Mouse (Mus musculus) thymus, postnatal 4 days (tissue): ENCODE measurements around the gene Ube4b.
A peak's percentile ranks its signal among the peaks of the same experiment; 100 is the strongest.
"Not testable (repeated sequence)": the region's sequence is repeated elsewhere in the genome, so short reads cannot be mapped to it uniquely, and the experiment has no call there.

Experiments used
- DNase-seq: peaks from one replicate; pipeline ENCODE4 v3.0.0; 2021

Ube4b gene

DNA sequence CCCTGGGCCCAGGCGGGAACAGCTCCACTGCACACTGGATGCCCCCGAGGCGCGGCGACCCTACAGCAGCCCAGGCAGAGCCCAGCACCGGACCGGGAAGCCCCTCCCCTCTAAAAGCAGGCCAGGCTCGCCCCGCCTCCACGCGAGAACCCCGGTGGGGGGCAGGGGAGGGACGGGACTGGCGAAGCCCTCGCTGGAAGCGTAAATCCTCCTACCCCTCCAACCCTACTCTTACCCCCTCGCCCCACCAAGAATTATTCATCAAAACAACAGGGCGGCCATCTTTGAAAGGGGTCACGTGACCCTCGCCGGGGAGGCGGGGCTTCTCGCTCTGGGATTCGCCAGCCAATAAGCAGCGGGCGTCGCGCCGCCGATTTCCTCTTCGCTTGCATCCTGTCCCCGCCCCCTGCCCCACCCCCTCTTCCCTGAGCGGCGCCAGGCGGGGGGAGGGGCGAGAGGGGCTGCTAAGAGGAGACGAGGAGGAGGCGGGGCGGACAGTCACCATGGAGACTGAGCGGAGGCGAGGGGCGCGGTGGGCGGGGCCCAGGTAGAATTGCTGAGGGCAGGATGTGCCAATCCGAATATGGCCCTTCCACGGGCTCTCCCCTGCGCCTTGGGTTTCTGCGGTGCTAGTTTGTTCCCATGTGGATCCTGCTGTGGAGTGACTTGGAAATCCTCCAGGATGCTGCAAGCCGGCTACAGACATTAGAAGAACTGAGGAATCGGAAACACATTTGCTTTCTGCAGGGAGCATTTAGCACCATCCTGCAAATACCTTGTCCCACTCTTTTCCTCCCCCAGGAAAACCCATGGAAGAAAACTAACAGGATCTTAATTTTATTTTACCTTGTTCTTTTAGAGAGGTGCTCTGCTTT lies at the start of gene Ube4b:
Ube4b (minus strand) TSS at position 425 of the 875 bp plus-strand sequence.
- DNase-seq, result peak; percentile 100

DNA sequence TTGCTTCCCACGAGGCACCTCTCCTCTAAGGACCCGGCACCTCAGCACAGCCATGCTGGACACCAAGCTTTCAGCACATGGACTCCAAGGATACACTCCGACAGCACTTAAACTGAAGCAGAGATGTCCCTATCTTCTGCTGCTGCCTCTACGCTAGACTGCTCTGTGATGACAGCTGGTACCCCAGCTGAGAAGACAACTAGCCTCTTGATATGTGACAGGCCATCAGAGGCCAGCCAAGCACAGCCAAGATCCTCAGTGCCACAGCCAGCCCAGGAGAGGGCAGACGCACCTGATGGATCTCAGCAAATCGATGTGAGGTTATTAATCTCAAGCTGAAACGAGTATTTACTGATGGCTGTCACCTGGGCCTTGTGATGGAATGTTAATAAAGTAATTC lies 48.5 kb upstream of the Ube4b start:
- no peak for DNase-seq

DNA sequence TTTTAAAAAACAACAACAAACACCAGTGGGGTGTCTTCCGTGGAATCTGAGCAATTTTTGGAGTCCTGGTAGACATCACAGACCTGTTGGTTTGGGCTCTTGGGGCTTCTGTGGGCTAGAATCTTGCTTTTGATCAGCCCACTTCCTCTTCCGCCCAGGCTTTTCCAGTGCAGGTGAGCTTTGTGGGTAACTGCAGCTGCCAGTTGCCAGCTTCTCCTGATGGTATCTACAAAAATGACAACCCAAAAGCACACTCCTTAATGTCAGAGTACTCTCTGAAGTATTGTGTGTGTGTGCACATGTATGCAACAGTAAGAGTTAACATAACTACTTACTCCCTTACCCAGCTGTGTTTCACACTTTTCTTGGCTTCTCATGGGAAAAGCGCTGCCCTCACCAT lies 43.0 kb upstream of the Ube4b start:
- DNase-seq, result peak; percentile 75

DNA sequence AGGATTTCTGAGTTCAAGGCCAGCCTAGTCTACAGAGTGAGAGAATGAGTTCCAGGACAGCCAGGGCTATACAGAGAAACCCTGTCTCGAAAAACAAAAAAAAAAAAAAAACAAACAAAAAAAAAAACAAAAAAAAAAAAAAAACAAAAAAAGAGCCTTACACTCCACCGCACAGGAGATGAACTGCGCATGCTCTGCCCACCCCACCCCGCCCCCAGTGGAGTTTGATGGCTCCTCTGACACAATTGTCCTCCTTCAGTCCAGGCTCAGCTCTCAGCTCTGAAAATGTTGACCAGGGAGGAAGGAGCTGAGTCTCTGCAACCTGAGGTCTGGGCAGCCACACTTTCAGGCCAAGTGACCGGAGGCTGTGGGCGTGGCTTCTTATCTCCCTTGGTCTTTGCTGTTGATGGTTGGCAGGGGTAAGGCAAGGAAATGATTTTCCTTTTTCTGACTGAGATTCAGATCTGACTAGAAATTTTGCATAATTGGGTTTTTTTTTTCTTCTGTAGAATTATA lies 36.9 kb upstream of the Ube4b start:
- DNase-seq, result peak; percentile 39

DNA sequence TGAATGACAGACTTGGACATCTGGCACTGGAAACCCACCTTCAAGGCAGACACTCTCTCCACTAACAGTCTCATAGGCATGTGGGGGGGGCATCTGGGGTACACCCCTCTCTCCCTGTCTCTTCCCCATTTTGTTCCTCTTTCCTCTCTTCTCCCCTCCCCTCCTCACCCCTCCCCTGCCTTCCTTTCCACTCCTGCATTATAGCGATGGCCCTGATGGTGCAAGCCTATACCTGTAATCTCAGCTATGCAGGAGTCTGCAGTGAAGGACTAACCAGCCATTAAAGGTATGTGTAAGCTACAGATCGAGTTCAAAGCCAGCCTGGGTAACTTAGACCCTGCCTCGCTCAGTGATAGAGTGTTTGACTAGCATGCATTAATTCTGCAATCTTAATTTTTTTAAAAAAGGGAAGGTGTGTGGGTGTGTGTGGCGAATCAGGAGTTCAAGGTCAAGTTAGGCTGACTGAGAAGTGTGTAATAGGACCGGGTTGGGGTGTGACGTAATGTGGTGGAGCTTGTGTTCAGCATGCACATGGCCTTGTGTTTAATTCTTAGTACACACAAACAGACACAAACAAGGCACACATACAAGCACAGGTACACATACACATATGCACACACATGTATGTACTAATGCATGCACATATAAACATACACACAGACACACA lies 35.9 kb upstream of the Ube4b start:
- DNase-seq, result no peak

DNA sequence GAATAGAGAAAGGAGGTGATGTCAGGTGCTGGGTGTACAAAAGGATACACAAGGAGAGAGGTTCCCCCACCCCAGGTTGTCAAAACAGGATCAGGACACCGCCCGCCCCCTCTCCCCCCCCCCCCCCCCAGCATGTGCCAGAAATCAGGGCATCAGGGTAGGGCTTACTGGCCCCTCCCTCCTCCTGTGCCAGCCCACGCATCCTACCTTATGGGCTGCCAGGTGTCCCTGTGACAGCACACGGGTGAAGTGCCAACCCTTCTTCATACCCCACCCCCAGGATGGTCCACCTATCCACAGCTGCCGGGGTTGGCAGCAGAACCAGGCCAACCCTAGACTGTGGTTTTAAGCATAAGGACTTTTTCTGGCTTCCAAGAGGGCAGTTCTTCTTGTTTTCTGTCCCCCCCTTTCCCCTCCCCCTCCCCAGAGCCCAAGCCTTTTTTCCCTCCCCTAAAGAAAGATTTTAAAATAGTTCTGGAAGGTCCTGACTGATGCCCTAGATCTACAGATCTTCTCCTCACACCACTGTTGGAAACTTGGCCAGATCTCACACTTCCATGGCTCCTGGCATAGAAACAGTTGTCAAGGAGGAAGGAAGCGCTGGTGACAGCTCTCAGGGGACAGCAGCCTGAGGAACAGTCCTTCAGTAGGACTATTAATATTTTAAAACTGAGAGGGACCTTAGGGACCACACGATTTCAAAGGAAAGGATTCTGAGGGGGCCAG lies 35.2 kb upstream of the Ube4b start:
- DNase-seq, result no peak

DNA sequence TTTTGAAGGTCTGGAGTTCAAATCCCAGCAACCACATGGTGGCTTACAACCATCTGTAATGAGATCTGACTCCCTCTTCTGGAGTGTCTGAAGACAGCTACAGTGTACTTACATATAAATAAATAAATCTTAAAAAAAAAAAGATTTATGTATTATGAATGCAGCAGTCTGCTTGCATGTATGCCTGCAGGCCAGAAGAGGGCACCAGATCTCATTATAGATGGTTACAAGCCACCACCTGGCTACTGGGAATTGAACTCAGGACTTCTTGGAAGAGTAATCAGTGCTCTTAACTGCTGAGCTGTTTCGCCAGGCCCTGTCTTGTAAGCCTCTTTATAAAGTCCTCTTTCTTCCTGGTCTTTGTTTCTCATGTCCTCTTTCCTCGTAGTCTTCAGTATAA lies 33.9 kb upstream of the Ube4b start:
- not testable (repeated sequence) for DNase-seq

DNA sequence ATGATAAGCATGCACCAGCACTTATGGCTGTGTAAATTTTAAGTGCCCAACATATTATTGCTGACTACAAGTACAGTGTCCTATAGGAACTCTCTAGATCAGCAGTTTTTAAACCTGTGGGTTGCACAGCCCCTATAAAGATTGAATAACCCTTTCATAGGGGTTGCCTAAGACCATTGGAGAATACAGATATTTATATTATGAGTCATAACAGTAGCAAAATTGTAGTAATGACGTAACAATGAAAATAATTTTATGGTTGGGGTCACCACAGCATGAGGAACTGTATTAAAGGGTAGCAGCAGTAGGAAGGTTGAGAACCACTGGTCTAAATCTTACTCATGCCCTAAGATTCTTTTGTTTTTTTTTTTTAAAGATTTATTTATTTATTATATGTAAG lies 32.9 kb upstream of the Ube4b start:
- no peak for DNase-seq

DNA sequence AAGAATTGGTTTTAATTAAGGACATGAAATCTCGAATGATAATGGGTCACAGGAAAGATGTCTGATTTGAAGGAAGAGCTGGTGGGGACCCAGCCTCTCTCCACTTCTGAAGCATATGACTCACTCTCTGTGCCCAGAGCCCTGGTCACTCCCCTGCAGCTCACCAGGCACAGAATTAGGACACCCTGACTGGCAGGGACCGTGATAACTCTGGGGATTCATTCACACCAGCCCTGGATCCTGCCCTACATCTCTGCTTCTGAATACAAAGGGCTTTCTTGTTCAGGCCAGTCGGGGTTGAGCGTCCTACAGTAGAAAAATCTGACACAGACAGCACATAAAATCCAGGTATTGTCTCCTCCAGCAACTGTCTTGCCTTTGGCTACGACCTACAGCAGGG lies 32.0 kb upstream of the Ube4b start:
- no peak for DNase-seq

DNA sequence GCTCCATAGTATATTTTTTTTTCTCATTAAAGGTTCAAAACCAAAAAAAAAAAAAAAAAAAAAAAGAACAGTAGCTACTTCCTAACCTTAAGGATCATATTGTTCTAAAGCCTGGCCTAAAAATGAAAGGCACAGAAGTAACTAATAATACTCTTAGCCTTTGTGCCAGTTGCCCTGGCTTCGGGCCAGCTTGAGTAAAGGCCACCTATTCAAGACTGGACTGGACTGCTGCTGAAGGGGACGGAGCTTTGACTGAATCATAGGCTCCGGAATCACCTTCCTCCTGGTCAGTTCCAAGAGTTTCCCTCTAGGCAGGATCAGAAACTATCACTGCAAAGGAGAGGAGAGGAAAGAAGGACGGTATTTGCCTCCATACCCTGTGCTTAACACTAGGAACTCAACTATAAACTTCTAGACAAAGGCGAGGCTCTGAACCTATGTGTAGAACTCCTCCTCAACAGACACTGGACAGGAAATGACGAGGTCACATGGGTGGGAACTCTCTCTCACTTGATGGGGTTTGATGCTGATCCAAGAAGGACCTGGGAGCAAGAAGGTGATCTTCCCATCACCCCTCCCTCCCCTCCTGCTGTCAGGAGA lies 31.4 kb upstream of the Ube4b start:
- DNase-seq, result no peak

DNA sequence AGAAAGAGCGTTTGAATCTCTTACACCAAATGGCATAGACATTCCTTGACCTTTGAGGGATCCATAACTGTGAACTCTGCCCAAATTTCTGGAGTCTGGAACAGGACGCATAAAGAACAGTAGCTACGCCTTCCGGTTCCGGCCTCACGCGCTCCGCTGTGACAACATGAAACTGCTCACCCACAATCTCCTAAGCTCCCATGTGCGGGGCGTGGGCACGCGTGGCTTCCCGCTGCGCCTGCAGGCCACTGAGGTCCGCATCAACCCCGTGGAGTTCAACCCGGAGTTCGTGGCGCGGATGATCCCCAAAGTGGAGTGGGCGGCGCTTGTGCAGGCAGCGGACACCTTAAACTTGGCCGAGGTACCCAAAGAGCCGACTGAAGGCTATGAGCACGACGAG lies 30.6 kb upstream of the Ube4b start:
- not testable (repeated sequence) for DNase-seq

DNA sequence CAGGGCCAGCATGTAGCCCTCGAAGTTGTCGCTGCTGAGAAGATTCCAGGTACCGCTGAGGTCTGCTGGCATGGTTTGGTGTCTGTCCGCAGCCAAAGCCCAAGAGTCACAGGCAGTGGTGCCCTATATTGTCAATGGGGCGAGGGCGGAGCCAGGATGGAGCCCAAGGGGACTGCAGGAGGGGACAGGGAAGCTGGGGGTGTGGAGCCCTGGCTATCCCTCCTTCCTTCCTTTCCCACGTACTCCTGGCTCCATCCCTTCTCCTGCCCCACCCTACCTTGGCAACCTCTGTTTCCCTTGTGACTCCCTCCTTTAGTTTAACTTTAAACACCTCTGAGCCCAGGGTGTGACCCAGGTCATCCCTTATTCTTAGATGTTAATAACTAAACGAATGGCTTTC lies 28.3 kb upstream of the Ube4b start, which contains the start of gene Rbp7:
Rbp7 (minus strand) TSS at position 100 of the 400 bp plus-strand sequence.
- no peak for DNase-seq

DNA sequence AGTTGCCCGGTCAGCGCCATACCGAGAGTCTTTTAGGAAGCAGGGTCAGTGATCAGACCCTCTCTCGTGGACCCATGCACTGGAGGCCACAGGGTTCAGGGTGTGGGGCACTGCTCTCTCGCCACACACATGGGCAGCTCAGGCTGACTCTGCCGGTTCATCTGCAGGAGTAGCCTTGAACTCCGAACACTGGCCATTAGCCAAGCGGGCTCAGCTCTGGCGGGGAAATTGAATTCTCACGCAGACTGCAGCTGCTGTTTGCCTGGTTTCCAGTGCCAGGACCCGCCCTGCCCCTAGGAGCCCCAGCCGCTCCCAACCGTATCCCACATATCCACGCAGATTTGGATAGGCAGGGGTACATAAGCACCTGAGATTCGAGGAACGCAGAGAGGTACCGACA lies 27.7 kb upstream of the Ube4b start:
- DNase-seq, result no peak

DNA sequence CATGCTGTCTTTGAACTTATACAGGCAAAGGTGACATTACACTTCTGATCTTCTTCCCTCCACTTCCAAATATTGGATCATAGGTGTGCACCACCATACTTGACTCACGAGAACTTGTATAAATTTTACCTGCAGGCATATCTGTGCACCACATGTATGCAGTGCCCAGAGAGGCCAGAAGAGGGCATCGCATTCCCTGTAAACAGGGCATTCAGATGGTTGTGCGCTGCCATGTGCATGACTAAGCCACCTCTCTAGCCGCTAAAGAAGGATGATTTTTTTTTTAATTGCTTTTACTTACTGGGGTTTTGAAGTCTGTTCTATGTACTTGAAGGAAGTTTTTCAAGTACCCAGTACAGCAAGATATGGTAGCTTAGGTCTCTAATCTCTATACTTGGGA lies 27.1 kb upstream of the Ube4b start:
- DNase-seq, result peak; percentile 92

DNA sequence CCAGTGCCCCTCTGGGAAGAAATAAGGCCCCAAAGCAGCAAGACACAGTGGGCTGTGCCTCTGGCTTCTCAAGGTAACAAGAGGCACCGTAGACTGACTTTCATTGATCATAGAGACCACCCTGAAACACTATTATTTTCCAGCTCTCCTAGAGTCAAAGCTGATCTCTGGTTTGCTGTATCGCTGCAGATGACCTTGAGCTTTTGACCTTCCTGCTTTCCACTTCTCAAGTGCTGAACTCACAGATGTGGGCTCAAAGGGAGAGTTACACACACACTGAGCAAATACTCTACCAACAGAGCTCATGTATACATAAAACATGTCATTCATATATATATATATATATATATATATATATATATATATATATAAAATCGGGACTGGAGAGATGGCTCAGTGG lies 24.1 kb upstream of the Ube4b start:
- DNase-seq, result no peak

DNA sequence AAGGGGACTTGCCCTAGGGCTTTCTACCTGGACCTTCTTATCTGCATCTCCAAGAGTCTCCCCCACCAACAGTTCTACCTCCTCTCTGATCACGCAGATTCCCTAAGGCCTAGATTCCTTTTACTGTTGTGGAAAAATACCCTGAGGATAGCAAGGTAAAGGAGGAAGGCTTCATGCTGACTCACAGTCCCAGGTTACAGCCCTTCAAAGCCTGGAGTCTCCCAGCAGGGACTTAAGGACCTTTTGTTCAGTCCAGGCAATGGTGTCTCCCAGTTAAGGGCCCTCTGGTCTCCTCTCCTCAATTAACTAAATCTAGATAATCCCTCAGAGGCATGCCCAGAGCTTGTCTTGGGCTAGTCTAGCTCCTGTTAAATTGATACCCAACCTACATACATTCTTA lies 19.8 kb upstream of the Ube4b start:
- no peak for DNase-seq

DNA sequence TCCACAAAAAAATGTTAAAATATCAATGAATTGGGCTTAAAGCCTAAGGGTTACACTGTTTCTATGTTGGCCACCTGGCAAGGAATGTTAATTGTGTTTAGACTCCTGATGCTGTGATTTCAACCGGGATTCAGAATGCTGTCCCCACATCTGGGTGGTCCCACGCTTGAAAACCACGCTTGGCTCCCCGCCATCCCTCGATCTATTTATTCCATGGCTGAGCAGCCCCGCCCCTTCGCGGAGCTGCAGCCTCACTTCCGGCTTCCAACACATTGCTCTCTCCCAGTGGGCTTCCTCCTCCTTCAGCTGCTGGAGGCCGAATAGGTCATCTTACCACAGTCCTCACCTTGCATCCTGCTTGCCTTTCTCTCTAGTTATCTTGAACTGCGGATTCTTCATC lies 19.3 kb upstream of the Ube4b start:
- DNase-seq, result peak; percentile 64

DNA sequence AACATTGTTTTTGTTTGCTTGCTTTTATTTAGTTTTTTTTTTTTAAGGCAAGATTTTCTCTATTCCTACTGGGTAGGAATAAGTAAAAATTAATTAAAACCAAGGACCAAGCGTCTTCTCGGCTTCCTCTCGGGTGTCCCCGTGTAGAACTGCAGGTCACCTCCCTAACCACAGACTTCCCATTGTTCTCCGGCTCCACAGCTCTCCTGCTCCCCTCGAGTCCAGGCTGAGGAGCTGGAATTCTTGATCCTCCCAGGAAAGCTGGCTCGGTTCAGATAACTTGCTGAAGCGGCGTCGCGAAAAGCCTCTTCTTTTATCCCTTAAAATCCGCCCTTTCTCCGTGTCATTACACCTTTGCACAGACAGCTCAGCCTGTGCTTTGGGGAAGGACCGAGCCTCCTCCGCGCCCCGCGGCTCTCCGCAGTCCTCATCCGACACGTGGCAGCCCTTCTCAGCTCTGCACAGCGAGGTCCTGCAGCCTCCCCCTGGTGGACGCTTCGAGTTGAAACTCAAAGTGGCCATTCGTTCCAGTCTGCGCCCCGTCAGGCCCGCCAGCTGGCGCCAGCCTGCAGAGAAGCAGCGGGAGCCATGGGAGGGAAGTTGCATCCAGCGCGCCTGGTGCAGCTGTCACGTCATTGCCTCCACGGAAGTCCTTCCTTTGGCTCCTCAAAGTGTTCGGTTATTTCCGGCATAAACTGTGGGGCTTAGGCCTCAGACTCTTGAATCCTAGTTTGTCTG lies 18.6 kb upstream of the Ube4b start:
- DNase-seq, result peak; percentile 88

DNA sequence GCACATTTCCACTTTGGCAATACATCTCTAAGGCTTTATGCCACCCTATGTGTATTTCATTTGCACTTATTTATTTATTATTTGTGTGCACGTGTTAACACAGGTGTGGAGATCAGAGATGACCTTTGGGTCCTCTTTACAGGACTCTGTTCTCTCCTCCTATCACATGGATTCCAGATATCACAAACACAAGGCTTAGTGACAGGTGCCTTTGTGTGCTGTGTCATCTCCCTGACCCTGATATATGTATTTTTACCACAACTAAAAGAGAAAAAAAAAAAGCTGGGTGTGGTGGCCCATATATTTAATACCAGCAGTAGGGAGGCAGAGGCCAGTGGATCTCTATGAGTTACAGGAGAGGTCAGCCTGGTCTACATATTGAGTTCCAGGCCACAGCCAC lies 17.9 kb upstream of the Ube4b start:
- DNase-seq, result no peak

DNA sequence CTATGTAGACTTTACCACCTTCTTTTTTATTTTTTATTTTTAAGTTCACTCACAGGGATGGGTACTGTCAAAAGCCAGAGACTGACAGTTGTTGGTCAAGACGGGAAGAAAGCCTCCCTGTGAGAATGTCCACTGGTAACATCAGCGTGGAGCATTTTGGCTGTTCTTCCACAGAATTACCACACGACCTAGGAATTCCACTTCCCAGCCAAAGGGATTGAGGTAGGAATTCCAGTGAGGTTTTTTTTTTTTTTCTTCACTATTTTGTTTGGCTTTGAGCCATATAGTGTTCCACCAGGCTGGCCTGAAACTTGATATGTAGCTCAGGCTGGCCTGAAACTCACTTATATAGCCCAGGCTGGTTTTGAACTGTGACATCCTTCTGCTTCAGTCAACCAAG lies 15.9 kb upstream of the Ube4b start:
- DNase-seq, result no peak

DNA sequence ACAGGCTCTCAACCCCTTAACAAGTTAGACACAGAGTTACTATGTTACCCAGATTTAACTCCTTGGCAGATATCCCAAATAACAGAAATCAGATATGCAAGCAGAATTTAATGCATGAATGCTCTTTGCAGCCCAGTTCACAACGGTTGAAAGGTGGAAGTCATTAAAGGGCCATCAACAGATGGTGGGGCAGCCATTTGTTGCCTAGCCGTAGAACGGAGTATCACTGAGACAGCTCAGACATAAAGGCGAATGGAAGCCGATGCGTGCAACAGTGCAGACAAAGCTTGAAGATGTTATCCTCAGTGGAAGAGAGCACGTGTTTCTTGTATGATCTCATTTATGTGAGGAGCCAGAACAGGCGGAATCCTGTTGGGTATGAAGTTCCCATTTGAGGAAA lies 14.0 kb upstream of the Ube4b start:
- DNase-seq, result no peak

DNA sequence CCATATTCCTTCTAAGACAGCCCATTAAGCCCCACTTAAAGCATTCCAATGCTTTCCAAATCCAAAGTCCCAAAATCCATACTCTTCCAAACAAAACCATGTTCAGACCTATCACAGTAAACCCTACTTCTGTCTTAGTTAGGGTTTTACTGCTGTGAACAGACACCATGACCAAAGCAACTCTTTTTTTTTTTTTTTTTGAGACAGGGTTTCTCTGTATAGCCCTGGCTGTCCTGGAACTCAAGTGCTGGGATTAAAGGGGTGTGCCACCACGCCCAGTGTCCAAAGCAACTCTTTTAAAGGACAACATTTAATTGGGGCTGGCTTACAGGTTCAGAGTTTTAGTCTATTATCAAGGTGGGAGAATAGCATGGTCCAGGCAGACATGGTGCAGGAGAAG lies 5.3 kb upstream of the Ube4b start:
- not testable (repeated sequence) for DNase-seq
